Mouse (Mus musculus): ENCODE measurements around the gene Fam118a. TPM values are rescaled to one million over a fixed set of nuclear protein-coding genes. Genes with fewer than 3 reads are reported as not detected.
"Not testable (repeated sequence)": the region's sequence is repeated elsewhere in the genome, so short reads cannot be mapped to it uniquely, and the experiment has no call there.

The Fam118a gene
- total RNA-seq, 2 experiments from 2014 or later: 25.6 to 27.1 TPM

DNA sequence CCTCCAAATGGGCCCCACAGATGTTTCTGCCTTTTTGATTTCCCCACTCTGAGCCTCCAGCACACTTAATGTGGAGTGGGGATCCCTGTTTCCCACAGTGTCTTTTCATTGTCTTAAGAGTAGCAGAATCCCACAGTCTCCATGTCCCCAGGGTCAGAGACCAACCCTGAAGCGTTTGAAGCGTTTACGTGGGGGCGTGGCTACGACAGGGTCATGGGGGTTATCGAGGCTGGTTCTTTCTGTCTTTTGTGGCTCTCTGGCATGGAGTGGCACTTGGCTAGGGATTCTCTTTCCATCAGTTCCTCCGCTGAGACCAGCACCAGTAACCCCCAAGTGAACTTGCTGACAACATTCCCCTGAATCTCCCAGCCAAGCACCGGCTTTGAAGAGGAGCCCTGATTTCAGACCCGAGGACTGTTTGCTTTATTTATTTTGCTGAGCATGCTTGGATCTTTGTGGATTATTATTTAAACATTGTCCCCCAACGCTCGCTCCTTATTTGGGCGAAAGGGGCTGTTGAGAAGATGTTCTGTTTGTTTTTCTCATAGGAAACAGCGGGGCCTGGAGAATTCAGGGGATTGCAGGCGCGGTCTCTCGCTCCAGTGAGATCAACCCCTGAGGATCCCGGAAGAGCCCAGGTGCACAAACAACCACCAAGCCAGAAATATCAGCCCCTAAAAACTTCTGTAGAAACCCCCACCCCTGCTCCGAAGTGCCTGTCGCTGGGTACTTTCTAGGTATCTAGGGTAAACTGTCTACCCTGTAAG lies 16.7 kb upstream of the Fam118a start:
- DNase-seq (ENCODE audit: low spot score in 2 of 2): no peak

DNA sequence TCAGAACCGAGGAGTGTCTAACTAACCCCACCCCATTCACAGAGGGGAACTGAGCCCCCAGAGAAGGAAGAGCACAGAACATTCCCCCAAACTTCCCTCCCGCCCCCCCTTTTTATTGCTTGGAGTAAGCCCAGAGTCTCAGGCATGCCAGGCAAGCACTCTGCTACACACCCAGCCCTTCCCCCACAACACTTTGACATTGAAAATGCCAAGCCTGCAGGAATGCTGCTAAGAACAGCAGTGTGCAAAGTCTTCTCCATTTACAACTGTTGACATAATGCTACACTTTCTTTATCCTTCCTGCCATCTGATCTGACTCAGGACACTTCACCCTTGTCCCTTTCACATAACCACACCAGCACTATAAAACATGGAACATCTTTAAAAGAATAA lies 16.1 kb upstream of the Fam118a start:
- no peak for DNase-seq (ENCODE audit: low spot score in 2 of 2)

GRCm38 (mm10) chr15:85015771-85016170 lies 13.0 kb upstream of the Fam118a start:
- DNase-seq (ENCODE audit: low spot score in 2 of 2): peak; percentile 57 to 77

DNA sequence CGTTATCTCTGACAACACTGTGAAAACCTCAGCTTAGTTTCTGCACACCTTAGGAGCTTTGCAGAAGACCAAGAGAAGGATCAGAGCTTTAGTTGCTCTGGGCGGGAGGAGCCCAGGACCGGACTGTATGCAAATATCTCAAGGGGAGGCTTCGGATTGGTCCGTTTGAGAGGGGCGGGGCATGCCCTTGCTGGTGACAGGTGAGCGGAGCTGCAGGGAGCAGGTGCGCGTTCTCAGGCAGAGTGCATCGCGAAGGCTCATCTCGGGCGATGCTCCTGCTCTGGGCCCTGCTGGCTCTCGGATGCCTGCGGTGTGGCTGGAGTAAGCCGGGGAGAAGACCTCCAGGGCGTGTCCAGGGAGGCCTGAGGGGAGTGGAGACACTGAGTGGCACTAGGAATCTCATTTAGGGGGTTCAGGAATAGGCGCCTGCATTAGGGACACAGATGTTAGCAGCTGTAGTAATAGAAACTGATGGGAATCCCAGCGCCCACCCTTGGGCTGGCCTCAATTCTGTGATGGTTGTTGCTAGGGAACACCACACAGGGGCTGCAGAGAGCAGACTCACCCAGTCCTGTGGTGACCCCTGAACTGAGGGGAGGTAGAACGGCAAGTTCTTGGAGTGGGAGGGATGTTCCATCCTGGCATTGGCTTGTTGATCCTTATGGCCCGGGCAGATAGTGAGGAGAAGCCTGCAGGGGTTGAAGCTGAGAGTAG lies 11.6 kb upstream of the Fam118a start, which contains the start of gene Upk3a:
Gene Upk3a, plus strand, starts transcription at position 191 of the 714 bp plus-strand sequence.
- no peak for DNase-seq (ENCODE audit: low spot score in 2 of 2)

DNA sequence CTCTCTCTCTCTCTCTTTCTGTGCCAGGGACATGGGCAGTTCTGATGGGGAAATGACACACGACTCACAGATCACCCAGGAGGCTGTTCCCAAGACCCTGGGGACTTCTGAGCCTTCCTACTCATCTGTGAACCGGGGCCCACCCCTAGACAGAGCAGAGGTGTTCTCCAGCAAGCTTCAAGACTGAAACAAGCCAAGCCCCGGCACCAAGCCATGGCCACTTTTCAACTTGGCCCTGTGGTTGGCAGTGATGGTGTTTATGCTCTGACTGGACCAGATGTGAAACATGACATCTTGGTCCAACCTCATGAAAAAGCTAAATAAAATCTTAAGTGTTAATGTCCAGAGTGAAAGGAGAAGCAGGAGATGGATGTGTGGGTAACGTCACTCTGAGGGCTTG lies 6.5 kb upstream of the Fam118a start:
- DNase-seq (ENCODE audit: low spot score in 2 of 2): no peak

- DNase-seq (ENCODE audit: low spot score in 2 of 2): no peak
Measured at GRCm38 (mm10) chr15:85026197-85026596, 2.6 kb upstream of the Fam118a start.

GRCm38 (mm10) chr15:85027740-85028139 lies 1.0 kb upstream of the Fam118a start:
- DNase-seq (ENCODE audit: low spot score in 2 of 2): no peak

DNA sequence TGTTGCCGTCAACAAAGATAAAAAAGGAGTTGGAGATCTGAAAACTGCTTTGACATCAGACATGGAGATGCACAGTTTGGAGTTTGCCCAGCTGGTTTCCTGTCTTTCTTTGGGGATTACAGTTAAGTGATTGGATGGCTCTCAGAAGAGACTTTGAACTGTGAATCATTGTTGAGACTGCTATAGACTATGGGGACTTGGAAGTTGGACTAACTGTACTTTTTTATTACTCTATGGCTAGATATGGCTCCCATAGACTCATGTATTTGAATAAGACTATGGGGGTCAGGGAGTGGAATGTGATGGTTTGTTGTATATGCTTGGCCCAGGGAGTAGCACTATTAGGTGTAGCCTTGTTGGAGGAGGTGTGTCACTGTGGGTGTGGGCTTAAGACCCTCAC lies 1.9 kb downstream of the Fam118a start:
- not testable (repeated sequence) for DNase-seq (ENCODE audit: low spot score in 2 of 2)

GRCm38 (mm10) chr15:85031866-85032265 lies 3.1 kb downstream of the Fam118a start:
- no peak for DNase-seq (ENCODE audit: low spot score in 2 of 2)

GRCm38 (mm10) chr15:85033916-85034315 lies 5.2 kb downstream of the Fam118a start:
- DNase-seq (ENCODE audit: low spot score in 2 of 2): not testable (repeated sequence)

GRCm38 (mm10) chr15:85036566-85037342 lies 8.0 kb downstream of the Fam118a start:
- peak; percentile 94 to 98 for DNase-seq (ENCODE audit: low spot score in 2 of 2)

GRCm38 (mm10) chr15:85037343-85037690 lies 8.6 kb downstream of the Fam118a start:
- DNase-seq (ENCODE audit: low spot score in 2 of 2): peak in 1 of 2 experiments; percentile 9

DNA sequence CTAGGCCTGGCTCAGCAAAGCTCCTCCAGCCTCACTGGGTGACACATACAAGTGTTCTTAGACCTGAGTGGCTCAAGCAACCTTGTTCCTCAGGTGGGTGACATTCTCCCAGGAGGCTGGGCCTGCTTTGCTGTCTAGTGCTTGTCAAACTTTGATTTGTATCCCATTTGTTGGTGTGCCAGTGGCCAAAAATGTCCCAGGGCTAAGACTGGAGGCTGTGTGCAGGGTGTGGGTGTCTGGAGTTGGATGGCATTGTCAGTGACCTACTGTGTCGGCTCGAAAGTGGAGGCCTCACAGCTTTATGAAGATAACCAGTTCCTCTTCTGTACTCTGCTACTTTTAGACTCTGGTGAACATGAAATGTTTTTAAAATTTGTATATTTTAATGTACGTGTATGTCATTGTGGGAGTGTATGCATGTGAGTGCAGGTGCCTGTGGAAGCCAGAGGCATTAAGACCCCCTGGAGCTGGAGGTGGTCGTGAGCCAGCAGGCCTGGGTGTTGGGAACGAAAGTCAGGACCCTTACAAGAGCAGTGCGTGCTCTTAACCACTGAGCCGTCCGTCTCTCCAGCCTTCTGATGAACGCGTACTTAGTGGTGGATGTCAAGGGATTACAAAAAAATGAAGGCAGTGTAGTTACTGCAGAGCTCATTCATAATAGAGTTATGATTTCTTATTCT lies 12.9 kb downstream of the Fam118a start:
- no peak for DNase-seq (ENCODE audit: low spot score in 2 of 2)

GRCm38 (mm10) chr15:85042361-85042954 lies 13.7 kb downstream of the Fam118a start:
- DNase-seq (ENCODE audit: low spot score in 2 of 2): peak; percentile 66 to 71

GRCm38 (mm10) chr15:85043116-85043515 lies 14.4 kb downstream of the Fam118a start:
- no peak for DNase-seq (ENCODE audit: low spot score in 2 of 2)

DNA sequence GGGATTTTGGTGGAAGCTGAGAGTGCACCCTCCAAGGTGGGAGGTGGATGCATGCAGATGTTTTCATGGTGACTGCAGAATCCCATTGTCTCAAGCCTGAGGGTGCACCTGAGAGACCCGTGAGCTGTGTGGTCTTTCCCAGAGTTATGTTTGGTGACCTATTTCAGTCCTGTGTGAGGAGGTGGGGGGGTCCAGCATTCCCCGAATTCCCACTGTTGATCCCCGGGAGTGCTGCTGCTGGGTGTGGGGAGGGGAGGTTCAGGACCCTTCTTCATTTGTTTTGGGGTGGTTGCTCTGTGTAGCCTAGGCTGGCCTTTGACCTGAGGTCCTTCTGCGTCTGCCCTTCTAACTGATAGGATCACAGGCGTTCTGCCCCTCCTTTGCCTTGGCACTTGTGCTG lies 15.0 kb downstream of the Fam118a start:
- no peak for DNase-seq (ENCODE audit: low spot score in 2 of 2)

GRCm38 (mm10) chr15:85046230-85046950 lies 17.6 kb downstream of the Fam118a start:
- DNase-seq (ENCODE audit: low spot score in 2 of 2): peak in 1 of 2 experiments; percentile 47

GRCm38 (mm10) chr15:85047865-85048264 lies 19.1 kb downstream of the Fam118a start:
- no peak for DNase-seq (ENCODE audit: low spot score in 2 of 2)

DNA sequence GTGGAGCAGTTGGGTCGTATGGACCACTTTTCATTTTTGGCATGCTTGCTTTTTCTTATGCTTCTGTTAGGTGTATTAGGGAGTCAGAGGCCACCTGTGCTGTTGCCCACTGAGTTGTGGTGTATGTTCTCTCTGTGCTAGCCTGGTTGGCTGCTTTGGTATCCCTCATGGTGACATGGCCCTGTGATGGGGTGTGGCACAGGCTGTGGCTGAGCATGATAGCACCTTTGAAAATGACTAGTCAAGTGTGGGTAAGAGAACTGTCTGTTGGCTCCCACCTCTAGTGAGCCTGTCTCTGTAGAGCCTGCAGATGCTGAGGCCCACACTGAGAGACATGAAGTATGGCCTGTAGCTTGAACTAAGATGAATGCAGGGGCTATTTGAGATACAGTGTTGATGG lies 21.0 kb downstream of the Fam118a start:
- DNase-seq (ENCODE audit: low spot score in 2 of 2): no peak

- no peak for DNase-seq (ENCODE audit: low spot score in 2 of 2)
Measured at GRCm38 (mm10) chr15:85054098-85054497, 25.4 kb downstream of the Fam118a start.
